Mouse (Mus musculus) thymus, adult 2 months (tissue): Measurements from ENCODE around the gene Abhd14a. TPM values are rescaled to one million over a fixed set of nuclear protein-coding genes. Genes with fewer than 3 reads are reported as not detected.

ENCODE experiments used
- DNase-seq: peaks from one replicate; pipeline ENCODE4 v3.0.0; 2021
- H3K27ac ChIP-seq: fragments of 200-500 bp; 2 replicates; pipeline ENCODE4 v1.5.1; 2012; ENCODE audit warnings: low read length, control low read depth; ENCODE audit not compliant: control insufficient read depth, insufficient read depth
- H3K27me3 ChIP-seq: fragments of 200-500 bp; 2 replicates; pipeline ENCODE4 v1.6.1; 2012; ENCODE audit warnings: mild to moderate bottlenecking, low read length, moderate library complexity, mixed read lengths; ENCODE audit not compliant: control insufficient read depth, insufficient read depth
- H3K36me3 ChIP-seq: fragments of 200-500 bp; 2 replicates; pipeline ENCODE4 v1.6.1; 2012; ENCODE audit warnings: mild to moderate bottlenecking, low read length, moderate library complexity; ENCODE audit not compliant: control insufficient read depth, insufficient read depth
- H3K4me1 ChIP-seq: fragments of 200-500 bp; replicated peaks from 2 replicates; pipeline ENCODE4 v1.6.1; 2012; ENCODE audit warnings: low read length; ENCODE audit not compliant: control insufficient read depth, insufficient read depth
- H3K4me3 ChIP-seq: fragments of 200-500 bp; 2 replicates; pipeline ENCODE4 v1.5.1; 2012; ENCODE audit warnings: mild to moderate bottlenecking, low read length, control low read depth, moderate library complexity; ENCODE audit not compliant: control insufficient read depth, insufficient read depth
- CTCF ChIP-seq: fragments of 200-500 bp; IDR thresholded peaks from 2 replicates; pipeline ENCODE4 v1.5.1; 2012; ENCODE audit warnings: mild to moderate bottlenecking, control low read depth, low read length, moderate library complexity, borderline replicate concordance; ENCODE audit not compliant: control insufficient read depth, poor library complexity, insufficient read depth; ENCODE audit errors: extremely low read depth
- POLR2A ChIP-seq: fragments of 200-500 bp; IDR thresholded peaks from 2 replicates; pipeline ENCODE4 v1.6.1; 2012; ENCODE audit warnings: mild to moderate bottlenecking, low read length, control low read depth, moderate library complexity; ENCODE audit not compliant: control insufficient read depth, poor library complexity, insufficient read depth; ENCODE audit errors: extremely low read depth
- WGBS: fragments of 180-500 bp; shearing (Covaris S2); methylation state at CpG from one replicate; pipeline ENCODE4 v1.1.7; 2018; 5-methylcytosine and 5-hydroxymethylcytosine counted together
- polyA plus RNA-seq: library from polyadenylated mRNA; depleted of rRNA; stranded (reverse); fragments of >200 nt; gene quantifications from 2 replicates; pipeline ENCODE4 v1.2.3, GENCODE M21; 2012

Gene Abhd14a
- polyA plus RNA-seq, 1 experiment = 19.8 TPM

DNA sequence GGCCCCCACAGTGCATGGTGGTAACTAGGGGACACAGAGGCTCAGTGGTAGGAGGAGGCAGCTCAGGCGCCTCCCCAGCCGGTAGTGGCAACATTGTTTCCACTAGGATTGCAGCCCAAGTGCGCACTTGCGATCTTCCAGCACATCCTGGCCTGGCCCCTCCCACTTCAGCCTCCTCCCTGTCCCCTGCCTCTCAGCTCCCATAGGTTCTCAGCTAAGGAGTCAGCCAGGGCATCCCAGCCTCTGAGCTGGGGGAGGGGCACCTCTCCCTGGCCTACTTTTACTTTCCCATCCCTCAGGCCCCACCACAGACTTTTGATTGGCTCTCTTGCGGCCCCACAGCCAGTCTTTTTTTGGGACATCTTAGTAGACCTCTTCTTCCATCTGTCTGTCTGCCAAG lies 24.4 kb upstream of the Abhd14a start:
- Histone ChIP-seq H3K27me3 (no peaks in the 10 kb centered on the region), H3K4me3 (no peak overlapping the region), H3K36me3 (no peaks in the 10 kb centered on the region), H3K27ac (no peak overlapping the region), H3K4me1 (peaks cover 25% of the 10 kb centered on the region)
- no peak for TF ChIP-seq CTCF
- DNase-seq = no peak
- 95% methylated on average over 5 of the region's 5 CpGs for WGBS

DNA sequence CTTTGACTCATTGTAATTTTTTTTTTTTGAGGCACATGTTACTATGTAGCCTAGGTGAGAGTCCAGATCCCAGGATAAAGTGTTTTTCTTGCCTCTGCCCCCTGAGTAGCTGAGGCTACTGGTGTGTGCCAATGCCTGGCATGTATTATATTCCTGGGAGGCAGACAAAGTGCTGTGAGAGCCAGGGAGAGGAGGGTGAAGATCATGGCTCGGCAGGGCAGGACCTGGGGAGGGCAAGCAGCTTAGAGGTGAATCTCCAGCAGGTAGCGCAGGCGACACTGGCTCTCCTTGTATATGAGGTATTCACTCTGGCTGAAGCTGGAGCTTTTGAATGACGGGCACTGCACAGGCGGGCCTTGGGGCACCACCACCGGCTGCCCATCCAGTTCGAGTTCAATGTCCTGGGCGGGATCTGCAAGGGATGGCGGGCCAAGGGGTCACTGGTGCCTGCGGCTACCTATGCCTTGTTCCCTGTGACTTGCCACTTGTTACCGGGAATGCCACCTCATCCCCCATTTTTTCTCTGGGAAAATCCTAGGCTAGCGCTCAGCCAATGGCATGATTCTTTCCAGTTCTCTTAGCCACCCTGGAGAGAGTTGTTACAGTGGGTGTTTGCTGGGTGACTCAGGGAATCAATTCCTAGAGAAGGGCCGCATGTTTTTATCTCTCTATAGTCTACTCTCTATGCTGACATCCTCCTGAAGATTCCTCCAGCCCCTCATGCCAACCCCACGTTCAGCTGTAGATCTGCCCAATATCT lies 23.7 kb upstream of the Abhd14a start:
- Histone ChIP-seq H3K4me1 (peaks cover 20% of the 10 kb centered on the region), H3K36me3 (no peaks in the 10 kb centered on the region), H3K27me3 (no peaks in the 10 kb centered on the region), H3K4me3 (no peak overlapping the region), H3K27ac (no peak overlapping the region)
- 95% methylated on average over 14 of the region's 14 CpGs for WGBS
- TF ChIP-seq POLR2A (no peak), CTCF (no peak)
- DNase-seq = no peak

DNA sequence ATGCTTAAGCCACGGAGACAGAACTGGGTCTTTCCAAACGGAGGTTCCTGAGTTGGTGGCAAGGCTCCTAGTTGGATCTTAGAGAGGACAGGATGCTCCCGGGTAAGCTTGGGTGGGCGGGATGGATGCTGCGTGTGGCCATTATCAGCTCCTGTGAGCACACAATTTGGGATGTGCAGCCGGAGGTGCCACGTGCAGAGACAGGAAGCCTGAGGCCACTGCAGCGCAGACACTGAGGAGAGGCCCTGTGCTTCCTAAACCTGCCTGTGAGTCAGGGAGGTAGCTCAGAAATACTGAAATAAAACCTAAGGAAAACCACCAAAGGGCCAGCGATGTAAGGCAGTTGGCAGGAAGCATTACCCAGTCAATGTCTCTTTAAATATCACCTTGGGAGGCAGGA lies 22.3 kb upstream of the Abhd14a start:
- no peak overlapping the region for H3K27ac ChIP-seq
- H3K4me3 ChIP-seq = no peak overlapping the region
- H3K27me3 ChIP-seq = peaks cover 5% of the 10 kb centered on the region; the same call in 1 of the 2 replicates
- H3K36me3 ChIP-seq = no peaks in the 10 kb centered on the region
- no peak for TF ChIP-seq POLR2A
- no peak for TF ChIP-seq CTCF
- DNase-seq = no peak
- 28% methylated on average over 9 of the region's 9 CpGs for WGBS
- peaks cover 16% of the 10 kb centered on the region for H3K4me1 ChIP-seq

DNA sequence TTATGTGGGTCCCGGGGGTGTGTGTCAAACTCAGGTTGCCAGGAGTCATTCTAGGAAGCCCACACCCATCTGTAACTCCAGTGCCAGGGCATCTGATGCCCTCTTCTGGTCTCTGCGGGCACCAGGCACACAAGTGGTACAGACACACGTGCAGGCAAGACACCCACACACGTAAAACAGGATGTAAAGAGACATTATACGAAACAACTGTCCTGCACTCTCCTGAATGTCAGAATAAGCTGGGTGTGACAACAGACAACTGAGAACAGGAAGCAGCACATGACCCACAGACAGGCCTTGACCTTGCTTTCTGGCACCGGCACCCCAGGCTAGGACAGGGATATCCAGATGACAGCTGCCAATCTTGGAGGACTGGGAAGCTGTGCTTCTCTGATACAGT lies 21.8 kb upstream of the Abhd14a start:
- WGBS = 39% methylated on average over 6 of the region's 6 CpGs
- DNase-seq = no peak
- TF ChIP-seq CTCF (no peak), POLR2A (no peak)

DNA sequence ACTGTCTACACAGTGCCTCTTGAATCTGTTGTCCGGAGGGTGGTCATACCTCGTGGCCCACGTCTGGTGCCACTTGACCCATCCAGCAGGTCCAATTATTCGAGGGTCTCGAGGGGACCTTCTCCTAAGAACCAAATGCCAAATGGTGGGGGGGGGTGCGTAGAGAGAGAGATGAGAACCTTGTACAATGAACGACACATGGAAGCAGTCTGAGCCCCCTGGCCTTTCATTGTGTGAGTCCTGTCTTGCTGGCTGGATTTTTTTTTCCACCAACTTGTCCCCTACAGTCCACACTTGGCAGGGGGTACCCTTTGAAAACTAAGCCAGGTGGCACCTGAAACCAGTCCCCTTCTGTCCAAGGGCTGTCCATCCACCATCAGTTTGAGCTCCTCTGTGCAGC lies 20.3 kb upstream of the Abhd14a start:
- peaks cover 9% of the 10 kb centered on the region; the same call in 1 of the 2 replicates for H3K27me3 ChIP-seq
- no peak overlapping the region for H3K4me3 ChIP-seq
- no peak for DNase-seq
- H3K36me3 ChIP-seq = no peaks in the 10 kb centered on the region
- 95% methylated on average over 7 of the region's 7 CpGs for WGBS
- no peak overlapping the region for H3K27ac ChIP-seq
- H3K4me1 ChIP-seq = peaks cover 14% of the 10 kb centered on the region
- TF ChIP-seq CTCF = no peak
- no peak for TF ChIP-seq POLR2A

More for the DNA sequence above, 21.8 kb upstream of the Abhd14a start:
- no peak overlapping the region for H3K27ac ChIP-seq
- H3K4me3 ChIP-seq = no peak overlapping the region
- no peaks in the 10 kb centered on the region for H3K36me3 ChIP-seq
- peaks cover 14% of the 10 kb centered on the region for H3K4me1 ChIP-seq
- H3K27me3 ChIP-seq = peaks cover 5% of the 10 kb centered on the region; the same call in 1 of the 2 replicates

DNA sequence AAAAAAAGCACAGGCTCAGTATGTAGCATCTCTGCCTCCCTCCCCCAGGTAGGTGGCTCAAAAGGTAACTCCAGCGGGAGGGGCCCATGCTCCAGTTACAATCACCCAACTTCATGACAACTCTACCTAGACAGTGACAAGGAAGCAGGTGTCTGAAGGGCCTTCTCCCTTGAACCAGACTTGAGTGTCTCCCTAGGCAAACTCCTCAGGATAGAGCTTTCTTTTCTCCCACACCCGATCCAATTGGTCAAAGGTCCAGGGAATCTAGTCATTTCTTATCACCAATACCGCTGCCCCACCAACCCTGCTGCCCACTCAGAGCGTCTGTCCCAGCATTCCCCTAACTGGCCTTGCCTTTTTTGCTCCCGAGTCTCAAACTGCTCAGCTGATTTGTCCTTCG lies 19.2 kb upstream of the Abhd14a start:
- whole genome bisulfite sequencing = 94% methylated on average over 6 of the region's 6 CpGs
- H3K27me3 ChIP-seq = peaks cover 9% of the 10 kb centered on the region; the same call in 1 of the 2 replicates
- H3K4me1 ChIP-seq = peaks cover 14% of the 10 kb centered on the region
- H3K4me3 ChIP-seq = no peak overlapping the region
- no peaks in the 10 kb centered on the region for H3K36me3 ChIP-seq
- no peak for DNase-seq
- no peak overlapping the region for H3K27ac ChIP-seq
- no peak for TF ChIP-seq POLR2A
- no peak for TF ChIP-seq CTCF

DNA sequence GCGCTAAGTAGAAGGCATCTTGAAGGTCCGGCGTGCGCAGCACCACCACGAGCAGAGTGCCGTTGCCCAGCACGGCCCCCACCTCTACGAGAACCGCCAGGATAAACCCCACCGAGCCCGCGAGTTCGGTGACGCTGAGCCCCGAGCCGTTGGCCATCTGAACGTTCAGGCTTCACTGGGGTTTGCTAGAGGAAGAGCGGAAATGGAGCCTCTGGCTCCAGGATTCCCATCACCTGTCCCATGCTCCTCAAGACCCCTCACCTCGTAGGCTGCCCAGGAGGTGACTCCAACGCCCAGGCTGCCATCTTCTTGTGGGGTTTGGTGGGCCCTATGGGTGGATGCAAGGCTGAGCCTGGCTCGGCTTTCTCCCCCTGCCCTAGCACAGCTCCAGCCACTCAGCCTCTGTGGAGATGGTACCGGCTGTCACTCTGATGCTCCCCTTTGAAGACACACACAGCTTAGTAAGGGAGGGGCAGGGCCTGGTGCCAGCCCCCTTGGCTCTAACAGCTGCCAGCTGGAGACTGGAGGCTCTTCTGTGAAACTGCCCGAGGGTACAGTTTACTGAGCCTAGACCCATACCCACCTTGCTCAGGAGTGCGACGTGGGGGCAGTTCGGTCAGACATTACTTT lies 18.2 kb upstream of the Abhd14a start, which contains the start of gene Gpr62:
Gene Gpr62 (minus strand): TSS at position 368 of the 630 bp plus-strand sequence.
- H3K4me1 ChIP-seq = peaks cover 14% of the 10 kb centered on the region
- H3K4me3 ChIP-seq = peak within 1 kb of the TSS; percentile 36
- H3K36me3 ChIP-seq = no peaks in the 10 kb centered on the region
- H3K27ac ChIP-seq = no peak within 1 kb of the TSS
- no peak for TF ChIP-seq CTCF
- TF ChIP-seq POLR2A = no peak
- DNase-seq = no peak
- H3K27me3 ChIP-seq = peaks cover 9% of the 10 kb centered on the region; the same call in 1 of the 2 replicates
- 28% methylated on average over 26 of the region's 26 CpGs for WGBS
